Mouse (Mus musculus): ENCODE results near the gene Trim58.

Trim58 gene

DNA sequence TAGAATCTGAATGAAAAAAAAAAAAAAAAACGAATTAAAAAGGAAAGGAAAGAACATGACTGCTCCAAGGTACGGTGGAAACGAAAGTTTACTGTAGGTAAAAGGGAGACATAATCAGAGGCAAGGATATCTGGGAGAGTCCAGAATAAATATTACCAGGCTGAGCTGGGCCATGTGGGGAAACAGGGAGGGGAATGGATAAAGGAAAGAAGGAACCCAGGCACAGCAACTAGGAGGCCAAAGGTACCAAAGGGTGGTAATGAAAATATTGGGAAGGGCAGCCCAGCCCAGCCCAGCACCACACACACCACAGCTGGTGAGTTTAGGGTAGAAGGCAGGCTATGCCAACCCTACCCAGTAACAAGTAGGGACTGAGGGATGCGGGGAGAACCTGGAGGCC, 5.4 kb upstream of the Trim58 start:
- no peak for TF ChIP-seq GATA4 (IDR thresholded peaks at IDR 0.05; ENCODE audit: insufficient replicate concordance, low read length)

DNA sequence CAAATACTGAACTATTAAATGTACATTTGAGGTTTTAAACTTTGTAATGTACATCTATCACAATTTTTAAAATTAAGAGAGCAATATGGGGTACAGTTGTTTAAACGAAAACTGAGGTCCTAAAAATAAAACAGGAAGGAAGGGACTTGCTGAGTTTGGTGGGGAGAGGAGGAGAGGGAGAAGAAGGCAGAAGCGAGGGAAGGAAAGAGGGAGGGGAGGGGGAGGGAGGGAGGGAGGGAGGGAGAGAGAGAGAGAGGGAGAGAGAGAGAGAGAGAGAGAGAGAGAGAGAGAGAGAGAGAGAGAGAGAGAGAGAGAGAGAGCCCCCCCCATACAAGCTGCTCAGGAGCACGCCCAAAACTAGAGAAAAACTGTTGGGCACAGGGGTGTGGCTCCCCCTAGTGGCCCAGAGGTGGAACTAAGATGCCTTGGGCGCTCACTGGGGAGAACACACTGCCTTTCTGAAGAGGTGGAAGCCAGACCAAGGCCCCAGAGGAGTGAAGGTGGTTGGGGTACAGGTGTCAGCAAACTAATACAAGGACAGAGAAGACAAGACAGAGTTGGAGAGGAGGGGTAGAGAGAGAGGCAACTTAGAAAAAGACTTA, 3.8 kb upstream of the Trim58 start:
- TF ChIP-seq GATA4 (IDR thresholded peaks at IDR 0.05; ENCODE audit: insufficient replicate concordance, low read length): no peak

DNA sequence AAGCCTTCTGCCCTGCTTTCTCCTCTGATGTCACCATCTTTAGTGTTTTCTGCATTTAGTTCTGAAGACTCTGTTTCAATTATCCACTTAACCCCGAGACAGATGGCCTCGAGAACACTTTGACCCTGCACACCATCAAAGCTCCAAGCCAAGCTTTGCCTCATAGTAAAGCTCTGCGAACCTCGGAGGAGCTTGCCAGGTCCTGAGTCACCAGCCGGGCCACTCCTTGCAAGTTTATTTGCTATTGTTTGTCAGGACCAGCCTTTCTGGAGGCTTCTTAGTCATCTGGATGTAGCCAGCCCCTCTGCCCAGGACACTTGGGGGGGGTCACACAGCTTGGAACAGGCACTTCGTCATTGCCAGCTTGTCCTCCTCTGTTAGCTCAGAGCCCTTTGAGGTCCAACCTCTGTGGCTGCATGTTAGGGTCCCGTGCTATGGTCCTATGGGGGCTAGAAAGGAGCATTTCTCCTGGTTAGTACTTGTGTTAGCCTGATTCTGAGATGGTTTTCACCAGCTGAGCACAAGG, 2.0 kb upstream of the Trim58 start:
- TF ChIP-seq GATA4 (IDR thresholded peaks at IDR 0.05; ENCODE audit: insufficient replicate concordance, low read length): no peak

DNA sequence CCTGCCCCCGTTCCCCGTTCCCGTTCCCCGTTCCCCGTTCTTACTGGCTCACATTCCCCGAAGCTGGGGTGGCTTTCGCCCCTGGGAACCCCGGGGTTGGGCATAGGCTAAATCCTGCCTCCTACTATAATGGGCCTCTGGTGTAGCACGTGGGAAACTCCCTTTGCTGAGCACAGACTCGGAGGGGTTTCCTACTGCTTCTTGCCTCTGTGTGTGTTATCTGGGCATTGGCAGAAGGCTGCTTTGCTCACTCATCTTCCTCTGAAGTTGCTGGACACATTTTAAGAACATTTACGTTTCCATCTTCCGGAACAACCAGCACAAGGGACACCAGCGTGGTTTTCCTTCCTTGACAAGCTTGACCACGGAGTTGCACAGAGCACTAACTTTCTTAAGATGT, 792 bp downstream of the Trim58 start:
- no peak for TF ChIP-seq GATA4 (IDR thresholded peaks at IDR 0.05; ENCODE audit: insufficient replicate concordance, low read length)

DNA sequence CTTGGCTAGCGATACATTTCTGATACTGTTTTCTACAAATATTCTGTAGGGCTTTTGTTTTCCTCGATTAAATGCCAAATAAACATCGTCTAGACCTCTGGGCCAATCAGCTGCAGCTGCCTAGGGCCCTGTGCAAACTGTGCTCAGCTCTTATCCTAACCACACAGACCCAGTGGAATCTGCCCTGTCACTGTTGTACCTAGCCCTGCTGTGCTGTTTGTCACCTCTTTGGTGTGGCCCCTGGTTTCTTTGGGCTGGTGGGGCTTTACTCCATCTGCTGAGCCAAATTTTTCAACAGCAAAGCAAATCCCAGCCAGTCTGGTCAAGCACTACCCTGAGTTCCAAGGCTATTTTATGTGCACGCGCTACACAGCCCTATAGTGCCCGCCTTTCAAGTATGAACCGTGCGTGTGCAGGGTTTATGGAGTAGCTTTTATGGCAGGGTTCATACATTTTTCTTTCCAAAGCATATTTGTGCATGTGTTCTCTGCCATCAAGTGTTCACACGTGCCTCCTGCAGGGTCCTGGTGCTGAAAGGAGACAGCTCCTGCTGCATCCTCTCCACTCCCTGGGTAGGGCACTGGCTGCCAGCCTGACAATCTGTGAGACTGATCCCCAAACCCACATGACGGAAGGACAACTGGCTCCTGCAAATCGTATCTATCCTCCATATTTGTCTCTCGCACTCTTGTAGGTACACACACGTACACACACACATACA, 1.5 kb downstream of the Trim58 start:
- no peak for TF ChIP-seq GATA4 (IDR thresholded peaks at IDR 0.05; ENCODE audit: insufficient replicate concordance, low read length)

DNA sequence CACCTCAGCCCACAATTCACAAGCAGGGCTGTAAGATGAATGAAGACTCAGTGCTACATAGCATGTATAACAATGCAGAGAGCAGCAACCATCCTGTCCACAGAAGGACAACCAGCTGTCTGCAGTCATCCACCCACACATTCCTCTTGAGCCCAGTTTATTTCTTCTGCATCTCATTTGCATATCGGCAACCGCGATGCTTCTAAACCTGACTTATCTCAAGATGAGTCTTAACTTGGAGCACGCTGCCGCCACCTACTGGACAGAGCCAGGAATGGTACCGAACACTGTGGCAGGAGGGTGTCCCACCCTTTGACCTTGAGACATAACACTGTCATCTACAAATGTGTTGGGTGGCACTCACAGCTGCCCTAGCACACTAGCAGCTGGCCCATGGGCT, 3.1 kb downstream of the Trim58 start:
- TF ChIP-seq GATA4 (IDR thresholded peaks at IDR 0.05; ENCODE audit: insufficient replicate concordance, low read length): no peak

DNA sequence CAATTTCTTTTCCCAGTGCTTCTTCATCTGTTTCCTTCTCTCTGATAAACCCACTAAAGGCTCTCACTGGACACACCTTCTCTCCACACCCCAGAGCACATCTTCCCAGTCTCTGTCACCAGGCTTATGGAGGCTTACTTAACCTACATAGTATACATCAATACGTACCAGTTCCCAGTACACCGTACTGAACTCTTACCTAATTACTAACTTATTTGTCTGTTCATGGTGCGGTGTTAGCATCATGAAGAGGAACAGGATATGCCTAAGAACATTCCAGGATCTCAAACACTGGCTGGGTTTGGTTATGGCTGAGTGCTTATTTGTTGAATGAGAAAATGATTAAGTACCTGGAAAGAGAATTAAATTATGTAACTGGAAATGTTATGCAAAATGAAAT, 14.9 kb downstream of the Trim58 start:
- no peak for TF ChIP-seq GATA4 (IDR thresholded peaks at IDR 0.05; ENCODE audit: insufficient replicate concordance, low read length)

DNA sequence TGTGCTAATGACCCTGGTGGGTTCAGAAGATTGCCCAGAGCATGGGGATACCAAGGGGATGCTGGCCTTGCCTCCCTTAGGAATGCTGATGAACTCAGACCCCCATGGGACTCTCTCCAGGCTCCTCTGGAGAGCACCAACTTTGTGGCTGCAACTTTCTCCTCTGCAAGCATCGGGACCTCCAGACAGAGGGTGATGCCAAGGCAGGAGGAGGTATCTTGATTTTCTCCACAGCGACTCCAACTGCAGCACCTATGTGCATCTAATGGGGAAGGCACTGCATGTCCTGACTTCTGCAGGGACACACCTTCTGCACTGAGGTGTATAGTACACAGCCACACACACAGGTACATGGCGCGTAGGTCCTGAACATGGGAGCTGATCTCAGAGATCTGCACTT, 18.3 kb downstream of the Trim58 start, which contains the start of gene Olfr322:
Gene Olfr322 (plus strand): TSS at position 187 of the 400 bp plus-strand sequence.
- no peak for TF ChIP-seq GATA4 (IDR thresholded peaks at IDR 0.05; ENCODE audit: insufficient replicate concordance, low read length)

DNA sequence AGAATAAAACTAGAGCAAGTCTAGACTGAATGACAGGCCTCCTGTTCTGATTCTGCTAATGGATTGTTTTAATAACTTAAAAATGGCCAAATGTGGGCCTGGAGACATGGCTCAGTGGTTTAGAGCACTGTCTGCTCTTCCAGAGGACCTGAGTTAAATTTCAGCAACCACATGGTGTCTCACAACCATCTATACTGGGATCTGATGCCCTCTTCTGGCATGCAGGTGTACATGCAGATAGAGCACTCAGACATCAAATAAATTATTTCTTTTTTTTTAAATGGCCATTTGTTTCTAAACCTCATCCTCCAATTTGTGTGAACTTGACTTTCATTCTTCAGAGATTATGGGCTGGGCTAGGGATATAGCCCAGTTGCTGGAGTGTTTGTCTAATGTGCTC, 29.0 kb downstream of the Trim58 start:
- TF ChIP-seq GATA4 (IDR thresholded peaks at IDR 0.05; ENCODE audit: insufficient replicate concordance, low read length): no peak

DNA sequence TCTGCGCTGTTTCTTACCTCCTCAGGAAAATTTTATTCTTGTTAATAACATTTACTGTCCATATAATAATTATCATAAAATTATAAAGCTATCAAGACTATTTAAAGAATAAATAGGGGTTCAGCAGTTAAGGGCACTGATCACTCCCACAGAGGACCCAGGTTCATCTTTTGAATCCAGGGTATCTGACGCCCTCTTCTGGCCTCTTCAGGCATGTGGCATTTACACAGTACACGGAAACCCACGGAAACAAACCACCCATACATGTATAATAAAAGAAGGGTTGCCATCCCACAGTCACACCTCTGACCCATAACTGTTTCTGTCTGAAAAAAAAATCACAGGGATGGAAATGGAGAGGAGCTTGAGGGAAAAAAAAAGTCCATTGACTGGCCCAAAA, 31.6 kb downstream of the Trim58 start:
- TF ChIP-seq GATA4 (IDR thresholded peaks at IDR 0.05; ENCODE audit: insufficient replicate concordance, low read length): no peak

DNA sequence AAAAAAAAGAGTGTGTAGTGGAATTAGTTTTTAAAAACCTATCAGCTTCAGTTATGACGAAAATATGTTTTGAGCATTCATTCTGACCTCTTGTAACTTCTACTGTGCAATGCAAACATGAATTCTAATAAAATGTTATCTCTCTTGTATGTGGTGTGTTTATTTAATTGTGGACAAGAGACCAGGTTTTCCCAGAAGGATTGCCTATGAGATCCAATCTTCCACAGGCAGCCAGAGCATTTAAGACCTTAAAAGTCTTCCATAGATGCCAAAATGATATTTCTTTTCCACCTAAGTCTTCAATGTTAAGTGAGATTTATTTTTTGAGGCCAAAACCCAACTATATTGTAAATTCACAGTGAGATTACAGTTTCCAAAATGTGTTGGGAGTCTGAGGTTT, 40.5 kb downstream of the Trim58 start, which contains the start of gene Olfr320:
Gene Olfr320 (plus strand): TSS at position 301 of the 400 bp plus-strand sequence.
- no peak for TF ChIP-seq GATA4 (IDR thresholded peaks at IDR 0.05; ENCODE audit: insufficient replicate concordance, low read length)

DNA sequence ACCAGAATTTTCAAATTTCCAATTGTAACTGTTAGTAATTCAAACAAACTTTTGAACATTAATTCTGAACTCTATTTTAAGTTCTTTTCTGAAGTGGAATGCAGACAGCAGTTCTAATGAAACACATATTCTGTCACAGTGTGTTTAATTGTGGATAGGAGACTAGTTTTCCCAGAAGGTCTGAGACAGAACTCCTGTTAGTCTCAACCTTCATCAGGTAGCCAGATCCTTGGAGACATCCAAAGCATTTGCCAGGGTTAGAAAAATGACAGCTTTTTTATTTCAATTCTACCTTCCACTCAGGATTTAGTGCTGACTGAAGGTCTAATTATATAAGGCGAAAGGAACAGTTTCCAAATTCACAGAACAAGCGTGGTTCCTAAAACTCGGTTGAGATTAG, 58.6 kb downstream of the Trim58 start, which contains the start of gene Olfr319:
Gene Olfr319 (plus strand): TSS at position 301 of the 400 bp plus-strand sequence.
- TF ChIP-seq GATA4 (IDR thresholded peaks at IDR 0.05; ENCODE audit: insufficient replicate concordance, low read length): no peak
